In the genomic region with DNA sequence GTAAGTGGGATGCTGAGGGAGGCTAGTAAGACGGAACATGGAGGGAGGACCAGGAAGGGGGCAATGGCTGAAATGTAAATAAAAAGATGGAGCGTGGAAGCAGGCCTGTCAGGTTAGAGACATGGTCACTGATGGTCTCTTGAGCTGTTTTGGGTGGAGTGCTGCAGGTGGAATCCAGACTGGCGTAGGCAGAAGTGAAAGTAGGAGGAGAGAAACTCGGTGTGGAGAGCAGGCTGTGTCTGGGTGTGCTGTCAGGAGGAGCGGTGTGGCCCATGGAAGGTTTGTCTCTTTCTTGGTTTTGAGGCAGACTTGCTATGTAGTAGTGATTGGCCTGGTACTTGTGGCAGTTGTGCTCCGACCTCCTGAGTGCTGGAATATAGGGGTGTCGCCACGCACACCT, we compare ENCODE assay signal across 18 mouse cellular contexts. TPM values are rescaled to one million over a fixed set of nuclear protein-coding genes. Genes with fewer than 3 reads are reported as not detected.
DNase-seq lines count a peak whose midpoint lies in the region; ATAC-seq lines count a peak whose summit lies in the region.
"Had no signal": no experiment of that assay in that cellular context is flagged by ENCODE, and none has a peak within 500 bp of the region (broad histone marks: within the 10 kb centered on the region; RNA-seq: fewer than 3 reads in every experiment).

No protein-coding gene starts in this region.

- no peak for ATAC-seq in heart, embryonic 13.5 days (ENCODE audit: extremely low read depth, insufficient number of reproducible peaks, low FRiP score, low TSS enrichment)
- ATAC-seq in megakaryocyte, adult 5-6 weeks (ENCODE audit: poor library complexity, severe bottlenecking): no peak; the same call in 1 of the 2 replicates
- ATAC-seq in inflammation-experienced regulatory T-cells, adult 6 months: no peak
- ATAC-seq: forebrain, embryonic 13.5 days; forebrain, postnatal 0 days had no signal

- no peak overlapping the region for H3K4me2 ChIP-seq in heart, embryonic 13.5 days
- H3K4me2 ChIP-seq: forebrain, embryonic 13.5 days; hindbrain, embryonic 15.5 days had no signal

- H3K27ac ChIP-seq in heart, embryonic 13.5 days (replicated peaks): no peak overlapping the region
- H3K27ac ChIP-seq: embryonic facial prominence, embryonic 10.5 days; forebrain, embryonic 13.5 days; hindbrain, embryonic 15.5 days had no signal

- peak overlapping the region; percentile 20 for H3K9ac ChIP-seq in heart, embryonic 13.5 days
- H3K9ac ChIP-seq: forebrain, embryonic 13.5 days; forebrain, postnatal 0 days; hindbrain, embryonic 15.5 days had no signal

- peaks cover 8% of the 10 kb centered on the region for H3K36me3 ChIP-seq in heart, embryonic 13.5 days
- H3K36me3 ChIP-seq in megakaryocyte, embryonic 14.5 days (replicated peaks; ENCODE audit: low read length): peaks cover 5% of the 10 kb centered on the region
- no peaks in the 10 kb centered on the region for H3K36me3 ChIP-seq in splenic B cell, adult 2 months (ENCODE audit: control insufficient read depth, insufficient read depth, low read length, poor library complexity, severe bottlenecking)
- H3K36me3 ChIP-seq: hindbrain, embryonic 15.5 days had no signal

- DNase-seq in heart, adult 18-20 months: no peak
- DNase-seq in splenic B cell, adult 2 months (ENCODE audit: low read depth, low spot score): peak; percentile 45
- no peak for DNase-seq in frontal cortex, postnatal 14 days (ENCODE audit: low spot score in 2 of 2)
- DNase-seq: adrenal gland, adult 2 months; adrenal gland, postnatal 25 days; cerebellum, adult 2 months; cerebellum, postnatal 10 days; forebrain, postnatal 0 days; gastrocnemius, postnatal 10 days; heart, postnatal 36 days had no signal

- WGBS in heart, embryonic 13.5 days: 72% methylated on average over 8 of the region's 8 CpGs

- no peaks in the 10 kb centered on the region for H3K27me3 ChIP-seq in heart, embryonic 13.5 days (replicated peaks)
- no peaks in the 10 kb centered on the region for H3K27me3 ChIP-seq in megakaryocyte, embryonic 14.5 days (replicated peaks)
- no peaks in the 10 kb centered on the region for H3K27me3 ChIP-seq in splenic B cell, adult 2 months (ENCODE audit: control insufficient read depth, insufficient read depth, low read length, poor library complexity, severe bottlenecking)
- H3K27me3 ChIP-seq: forebrain, embryonic 13.5 days; heart, embryonic 12.5 days; hindbrain, embryonic 15.5 days had no signal

- no peak overlapping the region for H3K4me3 ChIP-seq in heart, embryonic 13.5 days
- peak overlapping the region; percentile 38 for H3K4me3 ChIP-seq in megakaryocyte, embryonic 14.5 days (replicated peaks)
- H3K4me3 ChIP-seq: embryonic facial prominence, embryonic 10.5 days; forebrain, embryonic 13.5 days; heart, embryonic 12.5 days; hindbrain, embryonic 15.5 days had no signal

- peaks cover 49% of the 10 kb centered on the region for H3K4me1 ChIP-seq in heart, embryonic 13.5 days
- peaks cover 64% of the 10 kb centered on the region for H3K4me1 ChIP-seq in megakaryocyte, embryonic 14.5 days
- H3K4me1 ChIP-seq: forebrain, embryonic 13.5 days; hindbrain, embryonic 15.5 days had no signal

- H3K9me3 ChIP-seq in heart, embryonic 13.5 days: no peaks in the 10 kb centered on the region
- no peaks in the 10 kb centered on the region for H3K9me3 ChIP-seq in megakaryocyte, embryonic 14.5 days
- H3K9me3 ChIP-seq: embryonic facial prominence, embryonic 10.5 days; forebrain, embryonic 13.5 days; heart, embryonic 12.5 days; hindbrain, embryonic 15.5 days had no signal

RNA-seq across cellular contexts. Expression of a gene that starts 14.5 kb away (rescaled TPM):
- polyA plus RNA-seq in heart, embryonic 13.5 days (2015; fragmentation: Nextera tagmentation; extraction: Ambion mirVana): 4.7 and 5.2 TPM in 2 replicates
- total RNA-seq in heart, adult 18-20 months (2021): 10 to 100 TPM; 48.5 to 49.4 TPM
- 1.4 and 1.6 TPM in 2 replicates for polyA plus RNA-seq in megakaryocyte, embryonic 14.5 days (2012; ENCODE audit: insufficient read depth, low replicate concordance)
- 13.0 and 13.9 TPM in 2 replicates for total RNA-seq in megakaryocyte, adult 5-6 weeks (2015)
- total RNA-seq in megakaryocyte, adult 5-6 weeks (2017): 11.5 and 18.7 TPM in 2 replicates
- polyA plus RNA-seq in inflammation-experienced regulatory T-cells, adult 6 months (2017; shearing (Covaris generic)): 1 to 10 TPM; 2.4 to 4.2 (median 3.6) TPM

RNA-seq across cellular contexts. Expression of a gene that starts 27.5 kb away (rescaled TPM):
- 5.5 and 6.3 TPM in 2 replicates for polyA plus RNA-seq in heart, embryonic 13.5 days (2015; fragmentation: Nextera tagmentation; extraction: Ambion mirVana)
- total RNA-seq in heart, adult 18-20 months (2021): 1 to 10 TPM; 1.9 to 2.2 TPM
- 1.8 TPM in 1 of 2 replicates, not detected in the other for polyA plus RNA-seq in megakaryocyte, embryonic 14.5 days (2012; ENCODE audit: insufficient read depth, low replicate concordance)
- total RNA-seq in megakaryocyte, adult 5-6 weeks (2015): 2.1 and 4.5 TPM in 2 replicates
- total RNA-seq in megakaryocyte, adult 5-6 weeks (2017): 1.5 and 2.0 TPM in 2 replicates
- polyA plus RNA-seq in inflammation-experienced regulatory T-cells, adult 6 months (2017; shearing (Covaris generic)): under 1 TPM; 0.11 to 0.83 (median 0.44) TPM
